Mouse (Mus musculus) right cerebral cortex, postnatal 25 days (tissue): ENCODE results near the gene Frmd8.
"Not testable (repeated sequence)": the region's sequence is repeated elsewhere in the genome, so short reads cannot be mapped to it uniquely, and the experiment has no call there.

Source experiments
- DNase-seq: peaks from one replicate; pipeline ENCODE4 v3.0.0; 2022

The Frmd8 gene

DNA sequence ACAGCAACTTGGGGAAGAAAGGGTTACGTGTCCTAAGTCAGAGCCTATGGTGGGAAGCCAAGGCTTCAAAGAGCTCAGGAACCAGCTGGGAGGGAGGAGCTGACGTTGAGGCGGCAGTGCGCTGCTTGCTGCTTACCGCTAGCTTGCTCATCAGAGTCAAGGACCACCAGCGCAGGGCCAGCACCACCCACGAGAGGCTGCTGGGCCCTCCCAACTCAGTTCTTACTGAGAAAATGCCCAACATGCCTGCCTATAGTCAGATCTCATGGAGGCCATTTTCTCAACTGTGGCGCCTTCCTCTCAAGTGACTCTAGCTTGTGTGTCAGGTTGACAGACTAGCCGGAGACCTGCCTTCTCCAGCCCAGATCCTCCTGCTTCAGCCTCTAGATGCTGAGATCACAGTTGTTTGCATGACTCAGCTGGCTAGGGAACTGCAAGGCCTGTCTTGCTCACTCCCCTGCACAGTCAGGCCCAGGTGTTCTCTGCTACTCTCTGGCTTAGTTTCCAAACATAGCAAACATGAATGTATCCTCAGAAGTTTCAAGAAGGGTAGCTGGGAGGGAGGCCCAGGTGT is 51.7 kb downstream of the Frmd8 start:
- DNase-seq, result no peak

DNA sequence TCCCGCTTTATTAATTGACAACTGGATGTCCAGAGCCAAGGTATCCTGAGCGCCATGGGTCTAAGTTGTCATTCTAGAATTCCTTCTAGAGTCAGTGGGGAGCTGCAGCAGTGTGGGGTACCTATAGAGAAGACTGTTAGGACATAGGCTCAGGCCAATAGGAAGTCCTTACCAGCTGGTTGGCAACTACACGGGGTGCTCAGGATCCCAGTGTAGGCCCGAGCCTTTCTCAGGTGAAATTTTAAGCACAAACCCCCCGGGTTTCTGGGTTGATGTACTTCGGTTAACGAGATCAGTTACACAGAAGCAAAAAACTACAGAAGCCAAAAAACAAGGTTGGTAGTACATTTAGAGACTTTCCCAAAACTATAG is 52.3 kb downstream of the Frmd8 start:
- no peak for DNase-seq

DNA sequence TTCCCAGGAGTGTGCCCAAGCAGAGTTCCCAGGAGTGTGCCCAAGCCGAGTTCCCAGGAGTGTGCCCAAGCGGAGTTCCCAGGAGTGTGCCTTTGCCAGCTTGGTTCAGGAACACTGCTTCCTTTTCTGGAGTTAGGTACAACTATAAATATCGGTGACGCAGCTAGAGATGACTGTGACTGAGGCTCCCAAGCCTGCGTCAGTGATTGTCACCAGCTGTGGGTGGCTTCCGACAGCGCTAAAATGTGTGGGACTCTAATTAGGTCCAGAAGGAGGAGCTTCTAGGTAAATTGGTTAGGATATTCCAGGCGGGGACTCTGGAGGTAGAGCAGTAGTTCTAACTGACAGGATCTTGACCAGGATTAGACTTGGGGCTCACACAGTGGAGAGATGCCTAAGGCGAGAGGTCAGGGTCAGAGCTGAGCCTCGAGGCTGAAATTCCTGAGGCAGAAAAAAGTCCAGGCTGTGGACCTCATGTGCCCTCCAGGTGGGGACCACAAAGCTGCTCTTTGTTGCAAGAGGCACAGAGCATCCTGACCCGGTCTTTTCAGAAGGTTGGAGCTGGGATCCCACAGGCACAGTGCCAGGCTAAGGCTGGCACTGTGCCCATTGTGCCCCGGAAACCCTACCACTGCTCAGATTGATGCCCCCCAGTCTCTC is 52.8 kb downstream of the Frmd8 start:
- DNase-seq, result peak; percentile 77

DNA sequence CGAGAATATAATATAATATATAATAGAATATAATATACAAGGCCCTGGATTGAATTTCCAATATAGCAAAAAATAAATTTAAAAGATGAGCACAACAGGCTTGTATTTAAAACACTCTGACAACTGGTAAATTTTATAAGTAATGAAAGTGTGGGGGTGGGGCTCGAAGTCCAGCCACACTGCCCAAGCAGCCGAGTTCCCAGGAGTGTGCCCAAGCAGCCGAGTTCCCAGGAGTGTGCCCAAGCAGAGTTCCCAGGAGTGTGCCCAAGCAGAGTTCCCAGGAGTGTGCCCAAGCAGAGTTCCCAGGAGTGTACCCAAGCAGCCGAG is 53.3 kb downstream of the Frmd8 start:
- DNase-seq, result no peak

DNA sequence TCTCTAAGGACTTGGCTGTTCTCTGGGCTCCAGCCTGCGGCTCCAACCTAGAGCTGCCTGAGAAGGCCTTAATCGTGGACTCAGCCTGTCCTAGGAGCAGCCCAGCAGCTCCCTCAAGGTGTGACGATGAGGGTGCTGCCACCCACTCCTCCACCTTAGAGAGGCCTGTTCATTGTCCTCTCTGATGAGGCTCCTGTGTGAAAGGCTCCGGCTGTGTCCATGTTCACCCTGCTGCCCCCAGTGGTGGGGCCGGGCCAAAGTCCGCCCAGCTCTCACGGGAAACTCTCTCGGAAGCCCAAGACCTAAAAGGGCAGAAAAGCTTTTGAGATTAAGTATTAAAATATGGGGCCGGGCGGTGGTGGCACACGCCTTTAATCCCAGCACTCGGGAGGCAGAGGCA is 55.5 kb downstream of the Frmd8 start:
- no peak for DNase-seq

DNA sequence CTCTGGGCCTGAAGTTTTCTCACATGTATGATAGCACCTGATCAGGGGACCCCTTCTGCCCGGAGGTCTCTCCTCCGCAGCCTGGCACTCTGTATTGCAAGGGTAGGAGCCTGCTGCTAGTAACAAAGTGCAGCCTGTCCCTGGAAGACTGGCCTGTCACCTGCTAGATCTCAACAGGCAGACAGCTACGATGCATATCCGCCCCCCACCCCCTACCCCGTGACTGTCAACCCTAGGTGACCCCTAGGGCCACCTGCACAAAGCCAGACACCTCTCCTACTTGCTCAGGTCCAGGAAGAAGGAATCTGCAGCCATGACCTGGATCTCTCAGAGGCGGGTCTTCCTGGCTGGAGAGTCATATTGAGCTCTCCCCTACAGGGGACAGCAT is 56.5 kb downstream of the Frmd8 start:
- DNase-seq, result no peak

DNA sequence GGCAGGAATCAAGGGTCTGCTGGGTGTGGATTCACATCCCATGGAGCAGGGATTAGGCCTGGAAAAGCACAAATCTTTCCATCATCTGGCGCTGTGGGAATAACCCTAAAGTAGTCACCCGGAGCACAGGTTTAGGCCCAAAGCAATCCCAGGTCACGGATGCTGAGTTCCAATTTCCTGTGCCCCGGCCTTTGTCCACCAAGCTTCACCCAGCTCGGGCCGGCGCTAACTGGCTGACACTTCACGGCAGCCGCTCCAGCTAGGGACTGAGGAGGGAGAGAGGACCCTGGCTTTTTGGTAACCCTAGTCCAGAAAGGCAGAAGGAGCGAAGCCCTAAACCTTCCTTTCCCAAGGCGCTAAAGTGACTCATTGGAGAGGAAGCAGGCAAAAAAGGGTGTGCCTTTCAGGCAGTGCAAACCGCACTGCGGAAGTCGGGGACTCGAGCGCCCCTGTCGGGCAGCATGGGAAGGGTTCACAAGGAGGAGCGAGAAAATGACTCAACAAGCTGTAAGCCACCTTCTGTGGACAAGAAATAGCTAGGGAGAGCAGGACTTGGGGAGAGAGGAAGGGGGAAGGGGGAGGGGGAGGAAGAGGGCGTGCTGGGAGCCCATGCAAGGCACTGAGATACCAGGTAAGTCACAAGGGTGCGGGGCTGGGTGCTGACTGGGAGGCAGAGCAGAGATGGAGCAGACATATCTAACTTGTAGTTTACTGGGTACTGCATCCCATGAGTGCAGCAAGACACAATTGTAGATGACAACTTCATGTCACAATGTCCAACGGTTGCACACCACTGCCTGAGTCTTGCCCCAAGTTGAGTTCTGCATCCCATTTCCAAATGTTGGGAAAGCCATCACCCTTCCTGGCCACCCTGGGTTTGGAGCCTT is 57.1 kb downstream of the Frmd8 start:
- DNase-seq, result peak; percentile 90

DNA sequence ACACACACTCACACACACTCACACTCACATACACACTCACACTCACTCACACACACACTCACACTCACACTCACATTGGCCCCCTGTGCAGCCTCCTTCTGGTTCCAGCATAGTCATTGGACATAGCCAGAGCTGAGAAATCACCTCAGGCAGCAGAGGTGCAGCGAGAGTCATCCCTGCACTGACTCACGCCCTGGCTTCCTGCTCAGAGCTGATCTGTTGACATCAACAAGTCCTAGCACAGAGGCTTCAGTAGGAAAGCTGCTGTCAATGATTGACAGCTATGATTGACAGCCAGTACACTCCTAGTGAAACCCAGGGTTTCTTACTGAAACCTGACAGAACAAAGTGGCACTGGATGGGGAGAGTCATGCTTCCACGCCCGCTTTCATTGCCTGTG is 59.1 kb downstream of the Frmd8 start:
- DNase-seq, result no peak

DNA sequence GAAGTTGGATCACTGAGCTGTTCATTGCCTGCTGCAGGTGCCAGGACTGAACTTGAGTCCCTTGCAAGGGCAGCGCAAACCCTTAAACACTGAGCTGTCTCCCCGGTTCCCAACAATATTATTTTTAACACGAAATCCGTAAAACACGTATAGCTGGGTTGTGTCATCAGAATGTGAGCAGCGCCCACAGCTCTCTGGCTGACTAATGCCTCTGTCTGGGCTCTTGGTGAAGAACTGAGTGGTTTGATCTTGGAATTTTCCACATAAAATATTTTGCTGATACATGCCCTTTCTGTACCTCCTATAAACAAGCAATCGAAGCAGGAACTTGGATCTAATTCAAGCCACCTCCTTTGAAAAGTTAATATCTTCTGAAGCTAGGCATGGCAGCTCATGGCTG is 60.1 kb downstream of the Frmd8 start:
- DNase-seq, result peak; percentile 56

DNA sequence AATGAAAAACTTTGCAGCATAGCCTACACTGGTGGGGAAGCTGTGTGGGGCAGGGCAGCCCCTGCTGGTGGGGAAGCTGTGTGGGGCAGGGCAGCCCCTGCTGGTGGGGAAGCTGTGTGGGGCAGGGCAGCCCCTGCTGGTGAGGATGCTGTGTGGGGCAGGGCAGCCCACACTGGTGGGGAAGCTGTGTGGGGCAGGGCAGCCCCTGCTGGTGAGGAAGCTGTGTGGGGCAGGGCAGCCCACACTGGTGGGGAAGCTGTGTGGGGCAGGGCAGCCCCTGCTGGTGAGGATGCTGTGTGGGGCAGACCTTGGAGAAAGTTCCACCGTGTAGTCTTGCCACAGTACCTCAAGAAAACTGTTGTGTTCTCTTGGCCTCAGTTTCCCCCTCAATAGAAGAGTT is 61.0 kb downstream of the Frmd8 start:
- DNase-seq, result not testable (repeated sequence)

DNA sequence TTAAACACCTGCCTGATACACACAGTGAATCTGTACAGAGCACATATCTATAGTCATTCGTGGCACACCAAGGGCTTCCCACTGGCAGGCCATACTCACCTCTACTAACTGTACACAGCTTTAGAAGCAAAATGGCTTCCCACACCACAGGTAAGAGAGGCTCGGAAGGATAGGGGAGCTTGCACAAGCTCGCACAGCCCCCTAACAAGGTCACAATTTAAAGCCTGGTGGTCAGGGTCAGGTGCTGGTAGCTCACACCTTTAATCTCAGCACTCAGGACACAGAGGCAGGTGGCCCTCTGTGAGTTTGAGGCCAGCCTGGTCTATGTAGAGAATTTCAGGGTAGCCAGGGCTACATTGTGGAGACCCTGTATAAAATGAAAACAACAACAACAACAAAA is 61.5 kb downstream of the Frmd8 start:
- DNase-seq, result no peak

DNA sequence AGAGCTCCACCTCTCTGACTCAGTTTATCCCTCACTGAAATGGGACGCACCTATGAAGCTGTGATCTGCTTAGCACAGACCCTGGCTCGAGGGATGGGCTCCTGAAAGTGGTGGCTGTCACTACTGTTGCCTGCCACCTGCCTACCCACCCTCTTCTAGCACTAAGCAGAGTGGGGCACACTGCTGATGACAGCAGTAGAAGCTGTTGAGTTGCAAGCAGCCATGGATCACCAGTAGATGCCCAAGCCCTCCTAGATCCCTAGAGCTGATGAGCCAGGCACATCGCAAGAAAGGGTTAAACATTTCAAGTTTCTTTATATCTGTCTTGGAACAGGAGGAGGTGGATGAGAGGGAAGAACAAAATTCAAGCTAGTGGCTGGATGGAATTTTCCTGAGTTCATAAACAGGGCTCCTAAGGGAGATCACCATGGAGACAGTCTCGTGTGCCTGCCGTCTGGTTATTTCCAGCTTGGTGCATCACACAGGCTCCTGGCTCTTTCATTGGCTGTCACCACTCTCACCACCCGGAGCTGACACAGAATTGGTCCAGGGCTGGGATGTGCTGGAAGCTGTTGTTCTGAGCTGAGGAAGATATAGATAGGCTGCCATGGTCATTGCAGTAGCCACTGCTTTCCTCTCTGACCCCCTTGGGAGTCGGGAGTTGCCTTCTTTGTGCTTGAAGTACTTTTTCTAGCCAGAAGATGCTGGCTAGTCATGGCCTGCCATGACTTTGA is 63.1 kb downstream of the Frmd8 start:
- DNase-seq, result peak; percentile 91

DNA sequence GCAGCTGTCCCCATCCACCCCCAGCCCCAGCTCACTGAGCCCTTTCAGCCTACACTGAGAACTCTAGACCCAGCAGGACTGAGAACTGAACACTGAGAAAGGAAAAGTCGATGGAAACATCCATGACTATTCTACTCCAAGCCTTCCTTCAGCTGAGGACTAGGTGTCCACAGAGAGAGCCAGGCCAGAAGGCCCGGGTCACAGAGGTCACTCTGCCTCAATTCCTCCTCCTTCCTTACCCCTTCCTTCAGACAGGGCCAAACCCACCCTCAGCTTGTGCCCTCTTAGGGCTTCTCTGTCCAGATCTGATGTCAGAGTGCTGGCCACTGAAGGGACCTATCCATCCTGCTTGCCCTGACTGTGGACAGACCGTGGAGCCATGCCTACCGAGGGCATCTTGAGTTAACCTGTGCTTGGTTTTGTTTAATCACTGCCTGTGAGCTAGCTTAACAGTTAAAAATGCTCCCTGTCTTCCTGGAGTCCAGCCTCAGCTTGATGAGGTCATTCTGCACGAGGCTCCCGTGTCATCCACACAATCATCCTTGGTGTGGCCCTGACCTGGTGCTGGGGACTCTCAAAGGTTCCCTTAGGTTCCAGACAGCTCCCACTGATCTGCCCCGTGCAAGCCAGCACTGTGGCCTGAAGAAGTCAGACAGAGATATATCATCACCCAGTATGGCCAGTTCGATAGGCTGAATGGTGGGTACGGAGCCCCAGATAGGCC is 64.1 kb downstream of the Frmd8 start:
- DNase-seq, result no peak

DNA sequence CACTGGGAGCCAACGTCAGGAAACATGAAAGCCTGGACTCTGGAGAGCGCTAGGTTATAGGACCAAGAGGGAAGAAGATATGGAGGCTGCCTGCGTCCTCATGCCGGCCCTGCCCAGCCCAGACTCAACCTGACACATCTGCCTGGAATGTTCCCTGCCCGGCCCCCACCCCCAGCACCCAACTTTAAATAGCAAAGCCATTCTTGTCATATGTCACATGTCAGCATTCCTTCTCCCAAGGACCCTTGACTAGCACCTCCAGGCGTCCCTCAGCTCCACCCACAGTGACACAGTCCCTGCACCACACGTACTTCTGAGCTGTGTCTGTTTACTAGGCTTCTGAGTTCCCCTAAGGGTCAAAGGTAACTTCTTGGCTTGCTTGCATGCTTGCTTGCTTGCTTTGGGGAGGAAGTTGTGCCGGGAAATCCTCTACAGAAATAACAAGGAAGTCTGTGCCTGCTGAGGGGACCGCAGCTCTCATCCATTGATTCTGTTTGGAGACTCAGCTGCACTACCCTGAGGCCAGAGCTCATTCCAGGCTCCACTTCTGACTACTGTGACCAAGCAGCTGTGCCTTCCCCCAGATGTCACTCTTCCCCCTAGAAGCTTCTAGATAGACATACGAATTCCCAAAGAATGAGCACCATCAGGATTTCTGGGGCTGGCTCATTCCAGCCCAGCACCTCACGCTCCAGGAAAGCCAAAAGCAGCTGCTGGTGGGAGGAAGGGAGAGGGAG is 64.8 kb downstream of the Frmd8 start:
- DNase-seq, result peak; percentile 59

DNA sequence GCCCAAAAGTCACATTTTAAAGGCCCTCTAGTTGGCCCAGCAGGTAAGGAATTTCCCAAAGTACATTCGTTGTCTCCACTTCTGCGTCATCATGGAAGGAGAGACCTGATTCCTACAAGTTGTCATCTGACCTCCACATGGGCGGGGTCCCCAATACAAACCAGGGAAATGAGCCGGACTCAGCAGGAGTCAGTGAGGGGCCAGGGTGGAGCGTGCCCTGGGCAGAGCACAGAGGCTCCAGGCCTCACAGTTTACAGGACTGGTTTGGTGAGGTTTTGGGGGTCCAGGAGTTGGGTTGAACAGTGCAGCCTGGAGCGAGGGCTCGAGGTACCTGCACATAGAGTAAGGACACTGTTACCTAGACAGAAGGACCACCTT is 65.4 kb downstream of the Frmd8 start:
- DNase-seq, result no peak

DNA sequence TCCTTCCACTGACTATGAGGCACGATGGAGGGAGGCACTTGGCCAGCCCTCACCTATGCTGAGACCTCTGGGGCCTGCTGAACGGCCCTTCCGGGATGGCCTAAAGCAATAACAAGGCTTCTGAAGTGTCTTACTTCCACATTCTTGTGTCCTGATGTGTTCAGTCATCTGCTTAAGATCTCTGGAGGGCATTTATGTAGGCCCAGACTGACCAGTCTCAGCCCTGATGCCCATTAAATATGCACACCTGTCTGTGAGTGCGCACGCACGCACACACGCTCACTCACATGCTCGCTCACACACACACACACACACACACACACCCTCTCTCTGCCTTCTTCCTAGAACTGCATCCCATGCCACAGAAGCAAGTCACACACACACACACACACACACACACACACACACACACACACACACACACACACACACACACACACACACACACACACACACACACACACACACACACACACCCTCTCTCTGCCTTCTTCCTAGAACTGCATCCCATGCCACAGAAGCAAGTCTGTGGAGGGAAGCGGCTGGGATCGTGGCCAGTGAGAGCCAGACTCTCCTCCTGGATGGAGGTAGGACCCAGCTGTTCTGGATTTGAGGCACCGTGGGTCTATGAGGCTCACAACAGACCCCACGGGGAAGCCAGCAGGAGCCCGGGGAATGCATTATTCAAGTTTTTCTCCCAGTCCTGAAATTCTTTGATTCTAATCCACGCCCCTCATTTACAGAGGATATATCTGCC is 65.9 kb downstream of the Frmd8 start:
- no peak for DNase-seq

DNA sequence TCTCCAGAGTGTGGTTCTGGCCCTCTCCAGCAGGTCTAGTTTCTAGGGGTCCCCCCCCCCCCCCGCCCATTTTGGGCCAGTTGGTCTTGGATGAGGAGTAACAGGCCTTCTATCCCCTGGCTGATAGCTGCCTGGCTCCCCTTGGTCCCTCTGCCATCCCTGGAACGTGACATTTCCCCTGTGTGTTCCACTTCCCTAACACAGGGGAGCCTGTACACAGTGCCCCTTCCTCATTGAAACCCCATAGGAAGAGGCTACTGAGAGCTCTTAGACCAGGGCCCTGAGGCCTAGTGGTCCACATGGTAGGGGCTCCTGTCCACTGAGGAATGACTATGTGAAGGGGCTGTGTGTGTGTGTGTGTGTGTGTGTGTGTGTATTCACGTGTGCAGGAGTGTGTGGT is 67.3 kb downstream of the Frmd8 start:
- DNase-seq, result no peak

DNA sequence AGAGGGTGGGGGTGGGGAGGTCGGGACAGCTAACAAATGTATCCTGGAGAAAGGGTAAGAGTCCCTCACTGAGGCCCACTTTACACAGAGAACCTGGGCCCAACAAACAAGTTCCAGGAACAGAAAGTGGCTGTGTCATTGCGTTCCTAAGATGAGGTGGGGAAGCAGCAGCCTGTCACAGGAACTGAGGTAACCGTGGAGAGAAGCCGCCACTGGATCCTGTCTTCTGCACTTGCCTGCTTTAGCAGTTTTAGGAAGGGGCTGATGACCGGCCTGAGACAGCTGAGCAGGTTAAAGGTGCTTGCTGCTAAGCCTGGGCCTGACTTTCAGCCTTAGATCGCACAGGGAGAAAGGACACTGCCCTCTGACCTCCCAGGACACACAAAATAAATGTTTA is 68.3 kb downstream of the Frmd8 start:
- DNase-seq, result no peak

DNA sequence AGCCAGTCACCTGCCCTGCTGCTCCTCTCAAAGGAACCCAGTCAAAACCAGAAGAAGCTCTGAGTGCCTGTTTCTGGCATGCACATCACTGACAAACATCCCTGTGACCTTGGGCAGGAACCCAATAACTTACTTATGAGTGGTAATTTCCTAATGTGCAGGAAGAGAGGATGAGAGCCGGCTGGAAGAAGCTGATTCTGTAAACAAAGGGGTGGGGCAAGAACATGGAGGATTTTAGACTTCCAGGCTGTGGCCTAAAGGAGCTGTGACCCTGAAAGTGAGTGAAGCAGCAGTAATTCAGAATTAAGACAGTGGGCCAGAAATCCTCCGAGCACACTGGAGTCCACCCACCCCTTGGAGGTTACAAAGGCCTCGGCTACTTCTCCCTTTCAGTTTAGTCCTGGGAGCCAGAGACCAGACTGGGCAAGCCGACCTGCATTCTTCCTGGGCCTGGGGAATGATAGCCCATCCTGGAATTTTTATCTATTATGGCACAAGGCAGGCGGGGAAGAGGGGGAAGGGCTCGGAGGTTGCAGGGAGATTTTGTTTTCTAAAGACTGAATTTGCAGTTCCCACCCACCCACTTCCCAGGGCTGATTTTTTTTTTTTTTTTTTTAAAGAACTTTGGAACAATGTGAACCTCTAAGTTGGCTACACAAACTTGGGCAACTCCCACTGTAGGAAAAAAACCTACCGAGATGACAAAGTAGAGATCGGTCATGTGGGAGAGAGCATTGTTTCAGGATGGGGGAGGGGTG is 68.8 kb downstream of the Frmd8 start:
- DNase-seq, result no peak

DNA sequence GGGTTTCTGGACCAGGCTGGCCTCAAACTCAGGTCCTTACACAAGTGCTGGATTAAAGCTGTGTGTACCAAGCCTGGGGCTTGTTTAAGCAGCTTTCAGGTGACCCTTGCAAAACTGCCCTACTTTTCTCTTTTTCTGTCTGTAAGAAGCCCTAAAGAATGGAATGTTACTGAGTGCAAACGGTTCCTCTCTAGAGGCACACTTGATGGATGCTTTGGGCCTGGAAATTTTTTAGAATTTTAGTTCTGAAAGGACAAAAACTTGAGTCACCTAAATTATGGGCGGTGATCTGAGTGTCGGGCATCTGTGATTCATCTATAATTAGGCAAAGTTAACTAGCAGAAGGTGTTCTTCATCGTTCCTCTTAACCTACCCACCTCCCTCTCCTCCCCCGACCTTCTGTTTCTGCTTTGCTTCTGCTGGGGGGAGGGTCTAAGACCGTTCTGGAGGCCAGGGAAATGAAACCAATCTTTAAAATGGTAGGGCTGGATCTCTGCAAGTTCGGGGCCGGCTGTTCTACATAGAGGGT is 70.6 kb downstream of the Frmd8 start:
- peak; percentile 73 for DNase-seq

DNA sequence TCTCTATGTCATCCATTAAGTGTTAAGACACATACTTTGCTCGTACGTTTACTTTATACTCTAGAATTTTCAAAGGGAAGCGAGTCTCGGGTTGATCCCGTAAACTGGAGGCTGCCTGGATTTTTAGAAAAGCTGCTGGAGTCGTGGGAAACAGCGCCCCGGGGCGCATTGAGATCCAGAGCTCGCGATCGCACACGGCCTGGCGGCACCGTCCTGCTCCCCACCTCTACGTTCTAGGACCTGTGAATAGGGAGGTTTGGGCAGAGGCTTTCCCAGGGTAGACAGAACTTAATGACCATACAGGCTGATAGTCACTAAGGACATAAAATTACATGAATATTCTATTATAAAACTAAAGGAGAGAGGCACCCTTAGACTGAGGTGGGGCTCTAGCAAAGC is 71.2 kb downstream of the Frmd8 start:
- no peak for DNase-seq
